Mouse (Mus musculus): ENCODE measurements around the gene Mgst2.

Mgst2 gene

DNA sequence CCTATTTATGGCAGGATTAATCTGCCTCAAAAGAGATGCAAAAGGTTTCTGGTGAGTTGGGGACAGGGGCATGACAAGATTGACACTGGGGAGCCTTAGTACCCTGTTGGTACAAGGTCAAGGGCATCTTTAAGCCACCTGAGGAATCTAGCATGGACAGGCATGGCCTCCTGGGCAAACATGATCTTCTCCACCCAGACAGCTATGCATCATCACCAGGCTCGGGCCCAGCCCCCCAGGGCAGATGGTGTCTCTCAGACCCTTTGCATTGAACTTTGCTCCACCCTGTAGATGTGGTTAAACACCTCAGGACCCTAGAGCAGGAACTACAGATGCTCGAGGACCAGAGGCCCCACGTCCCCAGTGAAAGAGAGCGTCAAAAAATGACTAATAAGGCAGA, at the start of gene Mgst2:
Gene Mgst2, plus strand, starts transcription at position 301 of the 400 bp plus-strand sequence.
- H3K4me3 ChIP-seq (replicated peaks; ENCODE audit: low read length): no peak within 1 kb of the TSS
- H3K36me3 ChIP-seq (ENCODE audit: insufficient read depth, low read length): no peaks in the 10 kb centered on the region
- H3K4me1 ChIP-seq (replicated peaks; ENCODE audit: low read depth, low read length): no peaks in the 10 kb centered on the region
- no peaks in the 10 kb centered on the region for H3K9me3 ChIP-seq (ENCODE audit: low read length)
- H3K27me3 ChIP-seq (ENCODE audit: insufficient read depth, low read length): peaks cover 13% of the 10 kb centered on the region
- TF ChIP-seq CTCF (conservative IDR thresholded peaks at IDR 0.05; ENCODE audit: low read length) (no peak), POU5F1 (IDR thresholded peaks at IDR 0.05; ENCODE audit: borderline replicate concordance, low read length) (no peak)

GRCm38 (mm10) chr3:51611972-51612371, 48.2 kb upstream of the Mgst2 start:
- Histone ChIP-seq H3K36me3 (ENCODE audit: insufficient read depth, low read length) (no peaks in the 10 kb centered on the region), H3K27me3 (ENCODE audit: insufficient read depth, low read length) (no peaks in the 10 kb centered on the region), H3K4me1 (replicated peaks; ENCODE audit: low read depth, low read length) (peaks cover 11% of the 10 kb centered on the region), H3K4me3 (replicated peaks; ENCODE audit: low read length) (no peak overlapping the region), H3K9me3 (ENCODE audit: low read length) (peaks cover 44% of the 10 kb centered on the region)
- TF ChIP-seq NANOG (IDR thresholded peaks at IDR 0.05; ENCODE audit: borderline replicate concordance, low read length) (no peak), POU5F1 (IDR thresholded peaks at IDR 0.05; ENCODE audit: borderline replicate concordance, low read length) (no peak), CTCF (conservative IDR thresholded peaks at IDR 0.05; ENCODE audit: low read length) (no peak)

- TF ChIP-seq CTCF (conservative IDR thresholded peaks at IDR 0.05; ENCODE audit: low read length): no peak
- no peak for TF ChIP-seq NANOG (IDR thresholded peaks at IDR 0.05; ENCODE audit: borderline replicate concordance, low read length)
- Histone ChIP-seq H3K9me3 (ENCODE audit: low read length) (peaks cover 47% of the 10 kb centered on the region), H3K36me3 (ENCODE audit: insufficient read depth, low read length) (no peaks in the 10 kb centered on the region), H3K27me3 (ENCODE audit: insufficient read depth, low read length) (no peaks in the 10 kb centered on the region), H3K4me1 (replicated peaks; ENCODE audit: low read depth, low read length) (peaks cover 11% of the 10 kb centered on the region), H3K4me3 (replicated peaks; ENCODE audit: low read length) (no peak overlapping the region)
Measured at GRCm38 (mm10) chr3:51612398-51613356, 47.5 kb upstream of the Mgst2 start.

- Histone ChIP-seq H3K4me1 (replicated peaks; ENCODE audit: low read depth, low read length) (peaks cover 11% of the 10 kb centered on the region), H3K36me3 (ENCODE audit: insufficient read depth, low read length) (no peaks in the 10 kb centered on the region), H3K27me3 (ENCODE audit: insufficient read depth, low read length) (no peaks in the 10 kb centered on the region), H3K9me3 (ENCODE audit: low read length) (peaks cover 47% of the 10 kb centered on the region), H3K4me3 (replicated peaks; ENCODE audit: low read length) (no peak overlapping the region)
- TF ChIP-seq NANOG (IDR thresholded peaks at IDR 0.05; ENCODE audit: borderline replicate concordance, low read length): no peak
- TF ChIP-seq CTCF (conservative IDR thresholded peaks at IDR 0.05; ENCODE audit: low read length): no peak
- TF ChIP-seq POU5F1 (IDR thresholded peaks at IDR 0.05; ENCODE audit: borderline replicate concordance, low read length): no peak
Measured at GRCm38 (mm10) chr3:51614278-51614677, 45.9 kb upstream of the Mgst2 start.

DNA sequence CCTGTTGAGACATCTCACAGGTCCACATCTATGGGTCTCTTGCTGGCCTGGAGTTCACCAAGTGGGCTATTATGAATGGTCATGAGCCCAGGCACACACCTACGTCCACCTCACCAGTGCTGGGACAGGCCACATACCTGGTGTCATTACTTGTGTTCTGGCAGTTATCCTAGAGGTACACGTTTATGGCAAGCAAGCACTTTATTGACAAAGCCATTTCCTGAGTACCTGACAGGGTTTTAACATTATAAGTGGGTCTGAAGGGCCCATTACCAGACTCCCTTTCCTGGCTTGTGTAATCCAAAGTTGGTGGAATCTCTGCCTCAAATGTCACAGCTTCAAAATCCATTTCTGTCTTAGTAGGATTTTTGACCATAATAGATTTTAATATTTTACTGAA, 36.2 kb upstream of the Mgst2 start:
- H3K4me3 ChIP-seq (replicated peaks; ENCODE audit: low read length): no peak overlapping the region

DNA sequence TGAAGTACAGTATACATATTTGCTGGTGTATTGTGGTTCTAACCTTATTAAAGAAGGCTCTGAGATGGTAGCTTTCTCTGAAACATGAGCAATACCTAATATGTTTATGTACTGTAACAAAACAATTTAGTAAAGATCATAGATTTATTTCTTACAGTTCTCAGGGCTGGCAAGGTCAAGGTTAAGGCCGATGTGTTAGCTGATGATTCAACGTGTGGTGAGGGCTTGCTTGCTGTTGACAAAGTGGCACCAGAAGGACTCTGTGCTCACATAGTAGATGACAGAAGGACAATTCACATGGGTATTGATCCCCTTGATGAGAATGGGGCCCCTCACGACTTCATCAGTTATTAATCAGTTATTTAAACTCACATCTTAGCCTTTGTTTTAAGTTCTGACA, 32.4 kb upstream of the Mgst2 start:
- TF ChIP-seq POU5F1 (IDR thresholded peaks at IDR 0.05; ENCODE audit: borderline replicate concordance, low read length) (no peak), CTCF (conservative IDR thresholded peaks at IDR 0.05; ENCODE audit: low read length) (no peak), NANOG (IDR thresholded peaks at IDR 0.05; ENCODE audit: borderline replicate concordance, low read length) (no peak)

More for the DNA sequence above, 36.2 kb upstream of the Mgst2 start:
- H3K9me3 ChIP-seq (ENCODE audit: low read length): peaks cover 16% of the 10 kb centered on the region
- TF ChIP-seq NANOG (IDR thresholded peaks at IDR 0.05; ENCODE audit: borderline replicate concordance, low read length) (no peak), CTCF (conservative IDR thresholded peaks at IDR 0.05; ENCODE audit: low read length) (no peak), POU5F1 (IDR thresholded peaks at IDR 0.05; ENCODE audit: borderline replicate concordance, low read length) (no peak)
- H3K27me3 ChIP-seq (ENCODE audit: insufficient read depth, low read length): no peaks in the 10 kb centered on the region
- H3K4me1 ChIP-seq (replicated peaks; ENCODE audit: low read depth, low read length): no peaks in the 10 kb centered on the region
- H3K36me3 ChIP-seq (ENCODE audit: insufficient read depth, low read length): no peaks in the 10 kb centered on the region

DNA sequence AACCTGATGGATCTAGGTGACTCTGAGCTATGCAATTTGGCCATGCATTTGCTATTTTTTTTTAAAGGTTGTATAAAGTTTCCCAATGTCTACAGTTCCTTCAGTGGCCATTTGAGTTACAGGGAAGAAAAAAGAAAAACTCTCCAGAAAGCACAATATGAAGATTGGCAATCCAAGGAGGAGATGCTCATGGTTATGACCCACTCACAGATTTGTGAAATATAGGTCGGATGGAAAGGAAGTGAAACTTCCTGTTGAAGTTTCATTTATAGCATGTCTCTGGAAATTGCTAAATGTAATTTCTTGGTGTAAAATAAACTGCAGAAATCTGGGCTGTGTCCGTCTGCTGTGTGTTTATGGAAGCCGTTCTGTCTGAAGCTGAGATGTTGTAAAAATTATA, 31.2 kb upstream of the Mgst2 start:
- TF ChIP-seq CTCF (conservative IDR thresholded peaks at IDR 0.05; ENCODE audit: low read length) (no peak), NANOG (IDR thresholded peaks at IDR 0.05; ENCODE audit: borderline replicate concordance, low read length) (no peak), POU5F1 (IDR thresholded peaks at IDR 0.05; ENCODE audit: borderline replicate concordance, low read length) (no peak)
- no peaks in the 10 kb centered on the region for H3K27me3 ChIP-seq (ENCODE audit: insufficient read depth, low read length)
- H3K4me3 ChIP-seq (replicated peaks; ENCODE audit: low read length): no peak overlapping the region
- no peaks in the 10 kb centered on the region for H3K36me3 ChIP-seq (ENCODE audit: insufficient read depth, low read length)
- H3K4me1 ChIP-seq (replicated peaks; ENCODE audit: low read depth, low read length): no peaks in the 10 kb centered on the region
- H3K9me3 ChIP-seq (ENCODE audit: low read length): peaks cover 35% of the 10 kb centered on the region

More for the DNA sequence above, 32.4 kb upstream of the Mgst2 start:
- H3K4me1 ChIP-seq (replicated peaks; ENCODE audit: low read depth, low read length): no peaks in the 10 kb centered on the region
- H3K4me3 ChIP-seq (replicated peaks; ENCODE audit: low read length): no peak overlapping the region
- no peaks in the 10 kb centered on the region for H3K36me3 ChIP-seq (ENCODE audit: insufficient read depth, low read length)
- no peaks in the 10 kb centered on the region for H3K27me3 ChIP-seq (ENCODE audit: insufficient read depth, low read length)
- H3K9me3 ChIP-seq (ENCODE audit: low read length): peaks cover 33% of the 10 kb centered on the region

- Histone ChIP-seq H3K27me3 (ENCODE audit: insufficient read depth, low read length) (no peaks in the 10 kb centered on the region), H3K9me3 (ENCODE audit: low read length) (peaks cover 29% of the 10 kb centered on the region), H3K4me3 (replicated peaks; ENCODE audit: low read length) (no peak overlapping the region), H3K4me1 (replicated peaks; ENCODE audit: low read depth, low read length) (peaks cover 4% of the 10 kb centered on the region), H3K36me3 (ENCODE audit: insufficient read depth, low read length) (no peaks in the 10 kb centered on the region)
- no peak for TF ChIP-seq NANOG (IDR thresholded peaks at IDR 0.05; ENCODE audit: borderline replicate concordance, low read length)
- TF ChIP-seq CTCF (conservative IDR thresholded peaks at IDR 0.05; ENCODE audit: low read length): no peak
- no peak for TF ChIP-seq POU5F1 (IDR thresholded peaks at IDR 0.05; ENCODE audit: borderline replicate concordance, low read length)
Measured at GRCm38 (mm10) chr3:51630746-51631145, 29.4 kb upstream of the Mgst2 start.

All from E14TG2a.4 (cell line).